Mouse (Mus musculus) heart, embryonic 16.5 days (tissue): ENCODE results near the gene Gorab. TPM values are rescaled to one million over a fixed set of nuclear protein-coding genes. Genes with fewer than 3 reads are reported as not detected.

Experiments
- ATAC-seq: fragments of 200-750 bp; cut with Nextera tagmentation; replicated peaks from 2 replicates; pipeline ENCODE4 v1.8.0; 2017; ENCODE audit warnings: moderate number of reproducible peaks; ENCODE audit not compliant: insufficient read depth, low FRiP score; ENCODE audit errors: extremely low read depth
- H3K27ac ChIP-seq: fragments of 300-500 bp; sonication (generic); 2 replicates; pipeline ENCODE4 v1.5.1; 2014; ENCODE audit warnings: mild to moderate bottlenecking, low read length, control low read depth, moderate library complexity
- H3K27me3 ChIP-seq: fragments of 300-500 bp; sonication (generic); 2 replicates; pipeline ENCODE4 v1.6.1; 2014; ENCODE audit warnings: low read length, mixed read lengths; ENCODE audit not compliant: control insufficient read depth, insufficient read depth
- H3K36me3 ChIP-seq: fragments of 300-500 bp; sonication (generic); 2 replicates; pipeline ENCODE4 v1.6.1; 2014; ENCODE audit not compliant: control insufficient read depth, insufficient read depth
- H3K4me1 ChIP-seq: fragments of 300-500 bp; sonication (generic); 2 replicates; pipeline ENCODE4 v1.6.1; 2014; ENCODE audit warnings: low read length, mixed read lengths; ENCODE audit not compliant: control insufficient read depth, insufficient read depth
- H3K4me2 ChIP-seq: fragments of 300-500 bp; sonication (generic); 2 replicates; pipeline ENCODE4 v1.6.1; 2014; ENCODE audit warnings: low read depth, mild to moderate bottlenecking, control low read depth, low read length
- H3K4me3 ChIP-seq: fragments of 300-500 bp; sonication (generic); 2 replicates; pipeline ENCODE4 v1.5.1; 2014; ENCODE audit warnings: mild to moderate bottlenecking, control low read depth, low read length
- H3K9ac ChIP-seq: fragments of 300-500 bp; sonication (generic); 2 replicates; pipeline ENCODE4 v1.6.1; 2014; ENCODE audit warnings: low read length, control low read depth
- H3K9me3 ChIP-seq: fragments of 300-500 bp; sonication (generic); replicated peaks from 2 replicates; pipeline ENCODE4 v1.6.1; 2016; ENCODE audit warnings: low read length; ENCODE audit not compliant: control insufficient read depth
- WGBS: fragments of 180-500 bp; shearing (Covaris S2); extraction: QIAGEN DNeasy Blood & Tissue Kit; methylation state at CpG from one replicate; pipeline ENCODE4 v1.1.7; 2014; 5-methylcytosine and 5-hydroxymethylcytosine counted together
- polyA plus RNA-seq: library from polyadenylated mRNA; unstranded; fragments of >200 nt; fragmentation: Nextera tagmentation; extraction: Ambion mirVana; gene quantifications from 2 replicates; pipeline ENCODE4 v1.2.1, GENCODE M21; 2015

Gorab gene
- polyA plus RNA-seq, result 9.3 and 10.1 TPM in 2 replicates

- ATAC-seq, result peak; percentile 100
- Histone ChIP-seq H3K4me2 (peak within 1 kb of the TSS; percentile 85), H3K27ac (peak within 1 kb of the TSS; percentile 71), H3K9ac (peak within 1 kb of the TSS; percentile 76), H3K4me1 (peaks cover 10% of the 10 kb centered on the region), H3K4me3 (peak within 1 kb of the TSS; percentile 83), H3K9me3 (no peaks in the 10 kb centered on the region), H3K27me3 (no peaks in the 10 kb centered on the region), H3K36me3 (no peaks in the 10 kb centered on the region)
- under 1% methylated on average over 28 of the region's 28 CpGs for WGBS
Observed at GRCm38 (mm10) chr1:163403498-163404126, at the start of gene Gorab. Gorab (minus strand) TSS chr1:163403669.

DNA sequence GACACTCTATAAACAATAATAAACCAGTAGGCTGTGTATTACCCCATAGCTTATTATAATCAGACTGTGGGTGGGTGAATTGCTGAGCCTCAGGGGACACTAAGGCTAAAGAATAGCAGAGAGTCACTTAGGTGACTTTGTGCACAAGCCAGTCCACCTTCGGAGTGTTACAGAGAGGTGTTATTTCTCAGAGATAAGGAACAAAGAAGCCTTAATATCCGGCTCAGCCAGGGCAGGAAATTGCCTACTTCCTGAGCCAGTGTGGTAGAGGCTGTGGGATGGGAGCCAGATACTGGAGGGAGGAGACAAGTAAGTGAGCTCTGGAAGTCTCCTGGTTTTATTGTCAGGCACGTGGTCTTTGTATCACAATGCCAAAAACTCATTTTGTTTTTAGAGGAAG lies 40.4 kb upstream of the Gorab start:
- H3K4me2 ChIP-seq, result 0 out of 2 replicates have a peak overlapping the region, but pooled peaks have one; percentile 1
- no peak overlapping the region for H3K4me3 ChIP-seq
- peak; percentile 70 for ATAC-seq
- no peaks in the 10 kb centered on the region for H3K9me3 ChIP-seq
- no peak overlapping the region for H3K9ac ChIP-seq
- H3K27me3 ChIP-seq, result no peaks in the 10 kb centered on the region
- no peaks in the 10 kb centered on the region for H3K36me3 ChIP-seq
- peaks cover 8% of the 10 kb centered on the region for H3K4me1 ChIP-seq
- H3K27ac ChIP-seq, result no peak overlapping the region
- 8% methylated on average over 3 of the region's 3 CpGs for WGBS

DNA sequence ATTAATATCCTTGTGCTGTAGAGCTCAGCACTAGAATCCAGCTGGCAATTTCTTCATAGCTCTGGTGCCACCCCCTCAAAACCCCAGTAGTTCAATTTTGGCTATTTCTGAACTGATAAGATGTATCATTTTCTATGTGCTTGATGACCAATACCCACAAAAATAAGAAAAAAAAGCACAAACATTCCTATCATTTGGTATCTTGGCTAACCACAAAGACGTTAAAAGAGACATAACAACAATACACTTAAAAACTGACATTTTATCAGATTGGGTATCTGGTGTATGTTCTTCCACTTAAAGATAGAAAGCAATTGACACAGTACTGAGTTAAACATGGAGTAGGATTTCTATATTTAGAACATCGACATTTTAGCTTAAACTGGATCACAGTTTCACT lies 35.5 kb upstream of the Gorab start:
- Histone ChIP-seq H3K27me3 (no peaks in the 10 kb centered on the region), H3K9ac (no peak overlapping the region), H3K36me3 (no peaks in the 10 kb centered on the region), H3K27ac (no peak overlapping the region), H3K4me2 (no peak overlapping the region), H3K9me3 (no peaks in the 10 kb centered on the region), H3K4me3 (no peak overlapping the region), H3K4me1 (peaks cover 7% of the 10 kb centered on the region)
- 53% methylated on average over 2 of the region's 2 CpGs for WGBS
- no peak for ATAC-seq

DNA sequence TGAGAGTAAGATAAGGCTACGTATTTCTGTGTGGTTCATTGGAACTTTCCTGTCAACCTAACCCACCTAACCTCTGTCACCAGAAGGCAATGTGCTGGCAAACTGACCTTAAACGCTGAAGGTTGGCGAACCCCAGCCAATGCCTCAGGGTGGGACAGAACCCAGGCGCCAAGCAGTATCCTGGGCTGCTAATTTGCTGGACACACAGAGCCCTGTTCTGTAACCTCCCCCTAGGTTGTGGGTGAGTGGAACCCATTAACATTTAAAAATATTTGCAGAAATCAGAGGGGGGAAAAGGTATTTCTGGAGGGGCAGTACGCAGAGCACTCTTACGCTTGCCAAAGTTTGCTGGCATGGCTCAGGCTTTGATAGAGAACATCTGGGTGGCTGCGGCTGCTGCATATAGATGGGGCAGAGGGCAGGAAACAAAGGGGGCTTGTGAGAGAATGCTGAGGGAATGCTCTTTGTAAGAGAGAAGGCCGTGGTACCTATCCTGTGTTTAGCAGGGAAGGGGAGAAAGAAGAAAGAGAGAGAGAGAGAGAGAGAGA lies 20.1 kb upstream of the Gorab start:
- H3K4me2 ChIP-seq, result no peak overlapping the region
- no peak for ATAC-seq
- WGBS, result 53% methylated on average over 8 of the region's 8 CpGs

DNA sequence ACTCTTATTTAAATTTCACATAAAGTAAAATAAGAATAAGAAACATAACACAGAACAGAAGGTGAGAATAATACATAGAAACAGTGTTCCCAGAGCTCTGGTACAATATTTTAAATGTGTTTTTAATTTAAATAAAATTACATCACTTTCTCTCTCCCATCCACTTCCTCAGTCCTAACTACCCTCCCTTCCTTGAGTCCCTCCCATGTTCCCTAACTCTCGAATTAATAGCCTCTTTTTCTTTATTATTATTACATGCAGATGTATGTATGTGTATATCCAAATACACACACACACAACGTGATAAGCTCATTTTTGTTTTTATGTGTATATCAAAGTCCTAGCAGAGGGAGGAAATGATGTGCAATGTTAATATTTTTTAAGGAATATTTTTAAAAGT lies 13.7 kb upstream of the Gorab start:
- Histone ChIP-seq H3K9me3 (no peaks in the 10 kb centered on the region), H3K4me1 (no peaks in the 10 kb centered on the region), H3K36me3 (no peaks in the 10 kb centered on the region), H3K9ac (no peak overlapping the region), H3K27ac (no peak overlapping the region), H3K4me3 (no peak overlapping the region), H3K27me3 (no peaks in the 10 kb centered on the region), H3K4me2 (no peak overlapping the region)
- WGBS, result 54% methylated on average over 2 of the region's 2 CpGs
- ATAC-seq, result no peak

More for the DNA sequence above, 20.1 kb upstream of the Gorab start:
- Histone ChIP-seq H3K9me3 (no peaks in the 10 kb centered on the region), H3K4me3 (no peak overlapping the region), H3K27me3 (no peaks in the 10 kb centered on the region), H3K9ac (no peak overlapping the region), H3K4me1 (no peaks in the 10 kb centered on the region), H3K27ac (no peak overlapping the region), H3K36me3 (no peaks in the 10 kb centered on the region)

- H3K4me1 ChIP-seq, result no peaks in the 10 kb centered on the region
- no peak overlapping the region for H3K4me2 ChIP-seq
- ATAC-seq, result no peak
- H3K9me3 ChIP-seq, result no peaks in the 10 kb centered on the region
- H3K36me3 ChIP-seq, result no peaks in the 10 kb centered on the region
- H3K27ac ChIP-seq, result no peak overlapping the region
- H3K9ac ChIP-seq, result no peak overlapping the region
- H3K4me3 ChIP-seq, result no peak overlapping the region
- WGBS, result 66% methylated on average over 2 of the region's 2 CpGs
- no peaks in the 10 kb centered on the region for H3K27me3 ChIP-seq
Observed at GRCm38 (mm10) chr1:163414200-163414599, 10.7 kb upstream of the Gorab start.

DNA sequence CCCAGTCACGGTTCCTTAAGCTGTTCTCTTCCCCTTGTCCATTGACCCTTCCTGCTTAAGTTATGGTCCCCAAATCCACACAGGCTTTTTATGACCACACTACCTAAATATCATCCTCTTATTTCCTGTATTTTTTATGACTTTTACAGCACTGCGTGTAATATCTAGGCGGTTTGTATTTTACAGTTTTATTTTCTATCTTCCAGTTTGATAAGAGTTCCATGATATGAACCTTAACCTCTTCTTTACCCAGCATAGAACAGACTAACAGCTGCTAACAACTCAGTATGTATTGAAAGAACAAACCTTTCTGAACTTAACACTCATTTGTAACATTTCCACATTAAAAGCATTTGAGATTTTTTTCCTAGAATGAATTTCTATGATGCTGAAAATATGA lies 2.7 kb upstream of the Gorab start:
- Histone ChIP-seq H3K4me3 (no peak overlapping the region), H3K27me3 (no peaks in the 10 kb centered on the region), H3K4me1 (peaks cover 10% of the 10 kb centered on the region), H3K9ac (no peak overlapping the region), H3K4me2 (no peak overlapping the region), H3K27ac (no peak overlapping the region), H3K36me3 (no peaks in the 10 kb centered on the region), H3K9me3 (no peaks in the 10 kb centered on the region)
- WGBS, result 66% methylated on average over 3 of the region's 3 CpGs
- no peak for ATAC-seq

GRCm38 (mm10) chr1:163391321-163391720 lies 12.1 kb downstream of the Gorab start:
- WGBS, result 87% methylated on average over 6 of the region's 6 CpGs
- H3K36me3 ChIP-seq, result peaks cover 35% of the 10 kb centered on the region
- no peak overlapping the region for H3K4me3 ChIP-seq
- H3K4me2 ChIP-seq, result no peak overlapping the region
- no peak overlapping the region for H3K27ac ChIP-seq
- H3K9me3 ChIP-seq, result no peaks in the 10 kb centered on the region
- no peak overlapping the region for H3K9ac ChIP-seq
- no peak for ATAC-seq
- H3K4me1 ChIP-seq, result no peaks in the 10 kb centered on the region
- no peaks in the 10 kb centered on the region for H3K27me3 ChIP-seq

DNA sequence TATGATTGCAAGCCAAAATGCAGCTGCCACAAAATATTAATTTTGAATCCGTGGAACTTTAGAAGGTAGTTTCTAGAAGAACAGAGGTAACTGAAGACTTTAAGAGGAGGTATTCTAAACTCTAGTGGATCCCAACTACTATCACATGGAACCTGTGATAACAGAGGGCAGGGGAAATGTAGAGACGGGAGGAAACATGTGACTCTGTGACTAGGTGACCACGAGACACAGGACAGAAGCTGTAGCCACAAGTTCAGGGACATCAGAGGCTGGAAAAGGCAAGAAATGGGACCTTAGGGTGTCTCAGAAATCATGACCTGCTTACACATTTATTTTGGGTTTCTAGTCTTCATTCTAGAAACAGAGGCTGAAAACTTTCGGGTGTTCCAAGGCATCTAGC lies 13.4 kb downstream of the Gorab start:
- no peaks in the 10 kb centered on the region for H3K27me3 ChIP-seq
- no peak for ATAC-seq
- 62% methylated on average over 4 of the region's 4 CpGs for whole genome bisulfite sequencing
- H3K4me2 ChIP-seq, result no peak overlapping the region
- H3K9ac ChIP-seq, result no peak overlapping the region
- H3K27ac ChIP-seq, result no peak overlapping the region
- H3K36me3 ChIP-seq, result peaks cover 40% of the 10 kb centered on the region
- H3K4me3 ChIP-seq, result no peak overlapping the region
- no peaks in the 10 kb centered on the region for H3K4me1 ChIP-seq
- no peaks in the 10 kb centered on the region for H3K9me3 ChIP-seq
